Mouse (Mus musculus) midbrain, postnatal 0 days (tissue): ENCODE results near the gene Sectm1b. TPM values are rescaled to one million over a fixed set of nuclear protein-coding genes. Genes with fewer than 3 reads are reported as not detected.
"Not testable (repeated sequence)": the region's sequence is repeated elsewhere in the genome, so short reads cannot be mapped to it uniquely, and the experiment has no call there.

Experiments used
- ATAC-seq: fragments of 200-750 bp; cut with Nextera tagmentation; 2 replicates; pipeline ENCODE4 v1.8.0; 2017; ENCODE audit warnings: moderate number of reproducible peaks, mild to moderate bottlenecking, moderate TSS enrichment, moderate library complexity; ENCODE audit not compliant: low FRiP score
- DNase-seq: peaks from one replicate; pipeline ENCODE4 v3.0.0-alpha.2; 2015; ENCODE audit warnings: low spot score
- H3K27ac ChIP-seq: fragments of 300-500 bp; sonication (generic); 2 replicates; pipeline ENCODE4 v1.5.1; 2014; ENCODE audit warnings: low read depth, mild to moderate bottlenecking, low read length, mixed read lengths
- H3K27me3 ChIP-seq: fragments of 300-500 bp; sonication (generic); 2 replicates; pipeline ENCODE4 v1.6.1; 2014; ENCODE audit warnings: low read length, control low read depth, mixed read lengths; ENCODE audit not compliant: insufficient read depth
- H3K36me3 ChIP-seq: fragments of 300-500 bp; sonication (generic); 2 replicates; pipeline ENCODE4 v1.6.1; 2014; ENCODE audit warnings: low read length, control low read depth, mixed read lengths; ENCODE audit not compliant: insufficient read depth
- H3K4me1 ChIP-seq: fragments of 300-500 bp; sonication (generic); 2 replicates; pipeline ENCODE4 v1.6.1; 2014; ENCODE audit warnings: mild to moderate bottlenecking, control low read depth, antibody characterized with exemption, low read length, mixed read lengths; ENCODE audit not compliant: insufficient read depth
- H3K4me2 ChIP-seq: fragments of 300-500 bp; sonication (generic); 2 replicates; pipeline ENCODE4 v1.6.1; 2014; ENCODE audit warnings: low read depth, mild to moderate bottlenecking, low read length, mixed read lengths; ENCODE audit not compliant: poor library complexity, severe bottlenecking
- H3K4me3 ChIP-seq: fragments of 300-500 bp; sonication (generic); 2 replicates; pipeline ENCODE4 v1.5.1; 2014; ENCODE audit warnings: low read depth, mild to moderate bottlenecking, low read length, moderate library complexity
- H3K9ac ChIP-seq: fragments of 300-500 bp; sonication (generic); replicated peaks from 2 replicates; pipeline ENCODE4 v1.6.1; 2014; ENCODE audit warnings: mild to moderate bottlenecking, low read length, moderate library complexity, mixed read lengths; ENCODE audit not compliant: poor library complexity, severe bottlenecking
- H3K9me3 ChIP-seq: fragments of 300-500 bp; sonication (generic); 2 replicates; pipeline ENCODE4 v1.6.1; 2016; ENCODE audit warnings: low read length, control low read depth
- CTCF ChIP-seq: IDR thresholded peaks from 2 replicates; pipeline ENCODE4 v1.5.1; 2016; ENCODE audit warnings: antibody characterized with exemption, mild to moderate bottlenecking
- WGBS: fragments of 180-500 bp; shearing (Covaris S2); extraction: QIAGEN DNeasy Blood & Tissue Kit; methylation state at CpG from one replicate; pipeline ENCODE4 v1.1.7; 2014; 5-methylcytosine and 5-hydroxymethylcytosine counted together
- polyA plus RNA-seq: library from polyadenylated mRNA; unstranded; fragments of >200 nt; fragmentation: Nextera tagmentation; extraction: Ambion mirVana; gene quantifications from 2 replicates; pipeline ENCODE4 v1.2.1, GENCODE M21; 2015
- total RNA-seq: library from RNA; depleted of rRNA; stranded (reverse); fragments of >200 nt; gene quantifications from 2 replicates; pipeline ENCODE4 v1.2.3, GENCODE M21; 2014

Sectm1b gene
- total and polyA plus RNA-seq, 2 experiments from 2014 or later = not detected

DNA sequence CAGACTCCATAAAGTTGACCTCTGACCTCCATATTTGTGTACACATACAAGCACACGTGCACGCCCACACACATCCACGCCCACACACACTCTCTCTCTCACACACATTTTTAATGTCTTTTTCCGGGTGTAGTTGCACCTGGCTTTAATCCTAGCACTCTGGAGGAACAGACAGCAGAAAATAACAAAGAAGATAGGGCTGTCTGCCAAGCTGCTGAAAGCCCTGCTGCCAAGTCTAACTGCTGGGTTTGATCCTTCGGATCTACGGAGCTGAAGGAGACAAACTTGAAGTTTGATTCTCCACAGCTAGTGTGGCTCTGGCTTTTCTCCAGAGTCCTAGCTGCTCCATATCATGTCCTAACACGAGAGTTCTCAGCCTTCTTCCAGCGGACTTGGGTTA lies 1.8 kb downstream of the Sectm1b start:
- H3K4me2 ChIP-seq = no peak overlapping the region
- H3K9me3 ChIP-seq = no peaks in the 10 kb centered on the region
- ATAC-seq = no peak
- H3K4me1 ChIP-seq = no peaks in the 10 kb centered on the region
- WGBS = 65% methylated on average over 8 of the region's 8 CpGs
- TF ChIP-seq CTCF = no peak
- no peak overlapping the region for H3K4me3 ChIP-seq
- no peaks in the 10 kb centered on the region for H3K27me3 ChIP-seq
- DNase-seq = no peak
- H3K36me3 ChIP-seq = no peaks in the 10 kb centered on the region
- H3K9ac ChIP-seq = no peak overlapping the region
- no peak overlapping the region for H3K27ac ChIP-seq

DNA sequence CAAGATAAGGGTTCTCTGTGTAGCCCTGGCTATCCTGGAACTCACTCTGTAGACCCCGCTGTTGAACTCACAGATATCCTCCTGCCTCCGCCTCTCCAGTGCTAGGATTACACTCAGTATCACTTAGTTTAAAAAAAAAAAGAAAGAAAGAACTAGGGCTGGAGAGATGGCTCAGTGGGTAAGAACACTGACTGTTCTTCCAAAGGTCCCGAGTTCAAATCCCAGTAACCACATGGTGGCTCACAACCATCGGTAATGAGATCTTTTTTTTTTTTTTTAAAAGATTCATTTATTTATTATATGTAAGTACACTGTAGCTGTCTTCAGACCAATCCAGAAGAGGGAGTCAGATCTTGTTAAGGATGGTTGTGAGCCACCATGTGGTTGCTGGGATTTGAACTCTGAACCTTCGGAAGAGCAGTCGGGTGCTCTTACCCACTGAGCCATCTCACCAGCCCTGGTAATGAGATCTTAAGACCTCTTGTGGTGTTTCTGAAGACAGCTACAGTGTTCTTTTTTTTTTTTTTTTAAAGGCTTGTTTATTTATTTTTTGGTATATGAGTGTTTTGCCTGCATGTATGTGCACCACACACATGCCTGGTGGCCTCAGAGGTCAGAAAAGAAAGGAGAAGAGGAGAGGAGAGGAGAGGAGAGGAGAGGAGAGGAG lies 2.8 kb downstream of the Sectm1b start:
- DNase-seq, H3K9me3 ChIP-seq, H3K4me3 ChIP-seq, H3K27me3 ChIP-seq, H3K36me3 ChIP-seq, H3K4me1 ChIP-seq, H3K4me2 ChIP-seq, H3K9ac ChIP-seq, H3K27ac ChIP-seq, ATAC-seq: not testable (repeated sequence)
- 95% methylated on average over 6 of the region's 6 CpGs for WGBS

DNA sequence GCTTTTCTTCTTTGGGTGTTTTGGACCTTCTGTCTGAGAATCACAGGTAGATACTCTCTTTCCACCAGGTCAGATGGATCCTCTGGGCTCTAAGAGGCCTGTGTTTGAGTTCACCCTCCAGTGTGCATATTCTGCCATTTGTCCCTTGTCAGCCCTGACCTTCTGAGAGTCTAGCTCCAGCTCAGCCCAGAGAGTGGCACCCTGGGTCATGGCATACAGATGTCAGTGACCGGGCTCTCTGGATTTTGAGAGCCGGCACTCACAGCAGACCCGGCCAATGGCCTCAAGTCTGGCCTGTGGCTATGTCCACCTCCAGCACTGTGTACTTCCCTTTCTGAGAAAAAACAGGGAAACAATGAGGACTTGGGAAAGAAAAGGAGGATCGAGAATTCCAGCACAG lies 3.9 kb downstream of the Sectm1b start:
- Histone ChIP-seq H3K4me2 (no peak overlapping the region), H3K9me3 (no peaks in the 10 kb centered on the region), H3K36me3 (no peaks in the 10 kb centered on the region), H3K27me3 (no peaks in the 10 kb centered on the region), H3K9ac (no peak overlapping the region), H3K27ac (no peak overlapping the region), H3K4me3 (no peak overlapping the region), H3K4me1 (no peaks in the 10 kb centered on the region)
- no peak for DNase-seq
- no peak for TF ChIP-seq CTCF
- 87% methylated on average over 4 of the region's 4 CpGs for WGBS
- ATAC-seq = no peak

DNA sequence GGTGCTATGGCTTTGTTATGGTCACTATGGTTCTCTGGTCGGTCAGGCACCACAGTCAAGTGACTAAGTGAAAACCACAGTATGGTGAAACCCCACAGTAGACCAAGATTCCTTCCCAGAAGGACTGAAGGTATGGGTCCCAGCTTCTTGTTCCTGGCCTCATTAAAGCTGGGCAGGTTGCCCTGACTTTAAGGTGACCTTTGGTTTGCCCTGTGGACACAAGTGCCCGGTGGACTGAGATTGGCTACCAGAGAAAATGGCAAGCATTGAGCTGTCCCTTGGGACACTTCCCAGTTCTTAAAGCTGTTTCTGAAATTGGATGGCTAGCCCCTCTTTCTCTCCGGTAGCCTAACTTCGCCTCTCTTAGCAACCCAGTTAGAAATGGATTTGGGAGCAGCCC lies 4.4 kb downstream of the Sectm1b start:
- Histone ChIP-seq H3K27ac (no peak overlapping the region), H3K4me3 (no peak overlapping the region), H3K27me3 (no peaks in the 10 kb centered on the region), H3K4me1 (no peaks in the 10 kb centered on the region), H3K9ac (no peak overlapping the region), H3K9me3 (no peaks in the 10 kb centered on the region), H3K4me2 (no peak overlapping the region), H3K36me3 (no peaks in the 10 kb centered on the region)
- TF ChIP-seq CTCF = no peak
- DNase-seq (no peak), ATAC-seq (no peak)
- whole genome bisulfite sequencing = 89% methylated on average over 4 of the region's 4 CpGs

DNA sequence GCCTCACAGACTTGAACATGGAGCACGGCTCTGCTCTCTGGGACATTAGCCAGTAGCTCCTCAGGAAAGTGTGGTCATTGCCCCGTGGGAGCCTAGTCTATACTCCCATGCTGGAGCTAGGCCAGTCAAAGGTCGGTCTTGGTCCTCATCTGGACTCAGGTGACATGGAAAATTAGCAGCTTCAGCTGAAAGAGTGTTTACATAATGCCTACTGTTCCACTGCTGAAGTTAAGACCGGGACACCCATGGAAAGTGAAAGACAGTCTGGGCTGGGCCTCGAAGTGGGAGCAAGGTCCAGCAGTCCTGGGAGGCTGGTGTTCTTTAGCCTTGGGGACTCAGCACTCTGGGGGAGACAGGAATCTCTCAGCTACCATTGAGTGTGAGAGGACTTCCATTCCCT lies 5.2 kb downstream of the Sectm1b start:
- Histone ChIP-seq H3K9ac (no peak overlapping the region), H3K4me2 (no peak overlapping the region), H3K4me3 (no peak overlapping the region), H3K4me1 (no peaks in the 10 kb centered on the region), H3K27ac (no peak overlapping the region), H3K36me3 (no peaks in the 10 kb centered on the region), H3K27me3 (no peaks in the 10 kb centered on the region), H3K9me3 (no peaks in the 10 kb centered on the region)
- 77% methylated on average over 5 of the region's 5 CpGs for whole genome bisulfite sequencing
- DNase-seq = no peak
- ATAC-seq = no peak
- no peak for TF ChIP-seq CTCF

DNA sequence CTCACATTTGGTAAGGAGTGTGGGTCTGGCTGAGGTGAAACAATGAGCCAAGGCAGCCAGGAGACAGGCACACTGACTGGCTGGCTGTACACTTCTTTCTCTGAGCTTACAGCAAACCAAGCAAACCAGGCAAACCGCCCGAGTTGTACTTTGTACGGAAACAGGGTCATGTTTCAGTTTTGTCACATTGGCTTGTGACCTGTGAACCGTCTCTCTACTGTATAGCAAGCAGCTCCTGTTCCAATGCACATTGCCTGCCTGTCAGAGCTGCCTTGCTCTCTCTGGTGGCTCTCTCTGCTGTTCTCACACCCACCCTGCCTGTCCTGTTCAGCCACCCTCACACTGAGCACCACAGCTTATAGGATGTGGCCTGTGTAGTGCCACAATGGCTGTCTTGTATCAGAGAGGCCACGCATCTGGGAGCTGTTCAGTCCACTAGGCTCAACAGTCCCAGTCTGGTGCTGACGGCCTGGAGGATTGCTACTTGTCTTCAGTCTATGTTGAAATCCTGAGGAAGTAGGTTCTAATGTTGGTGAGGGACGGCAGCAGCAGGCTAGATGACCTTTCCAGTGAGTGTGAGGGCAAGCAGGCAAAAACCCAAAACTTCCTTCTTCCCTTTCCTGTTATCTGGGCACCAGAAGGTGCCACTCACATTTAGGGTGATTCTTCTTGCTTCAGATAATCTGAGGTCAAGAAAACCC lies 6.7 kb downstream of the Sectm1b start:
- no peak for TF ChIP-seq CTCF
- H3K9ac ChIP-seq = no peak overlapping the region
- no peaks in the 10 kb centered on the region for H3K4me1 ChIP-seq
- no peak overlapping the region for H3K4me3 ChIP-seq
- no peak overlapping the region for H3K4me2 ChIP-seq
- H3K9me3 ChIP-seq = no peaks in the 10 kb centered on the region
- ATAC-seq = no peak
- H3K27me3 ChIP-seq = no peaks in the 10 kb centered on the region
- WGBS = 76% methylated on average over 7 of the region's 7 CpGs
- H3K27ac ChIP-seq = no peak overlapping the region
- no peak for DNase-seq
- no peaks in the 10 kb centered on the region for H3K36me3 ChIP-seq
